Mouse (Mus musculus) small intestine, adult 2 months (tissue): ENCODE results near the gene Cfap36. TPM values are rescaled to one million over a fixed set of nuclear protein-coding genes. Genes with fewer than 3 reads are reported as not detected.

Experiments
- H3K27ac ChIP-seq: fragments of 200-500 bp; 2 replicates; pipeline ENCODE4 v1.5.1; 2012; ENCODE audit warnings: low read depth, low read length, control low read depth, inconsistent platforms; ENCODE audit not compliant: insufficient read depth
- H3K27me3 ChIP-seq: fragments of 200-500 bp; 2 replicates; pipeline ENCODE4 v1.6.1; 2012; ENCODE audit warnings: mild to moderate bottlenecking, moderate library complexity, low read length, inconsistent platforms; ENCODE audit not compliant: control insufficient read depth, insufficient read depth
- H3K36me3 ChIP-seq: fragments of 200-500 bp; 2 replicates; pipeline ENCODE4 v1.6.1; 2012; ENCODE audit warnings: mild to moderate bottlenecking, low read length, control low read depth, inconsistent platforms; ENCODE audit not compliant: control insufficient read depth, insufficient read depth
- H3K4me1 ChIP-seq: fragments of 200-500 bp; 2 replicates; pipeline ENCODE4 v1.6.1; 2012; ENCODE audit warnings: low read length, inconsistent platforms, mixed read lengths; ENCODE audit not compliant: control insufficient read depth, insufficient read depth, insufficient read length
- H3K4me3 ChIP-seq: fragments of 200-500 bp; 2 replicates; pipeline ENCODE4 v1.5.1; 2012; ENCODE audit warnings: low read depth, mild to moderate bottlenecking, control low read depth, inconsistent platforms, low read length, moderate library complexity
- CTCF ChIP-seq: fragments of 200-500 bp; IDR thresholded peaks from 2 replicates; pipeline ENCODE4 v1.5.1; 2012; ENCODE audit warnings: low read depth, mild to moderate bottlenecking, control low read depth, inconsistent platforms, low read length, moderate library complexity, mixed read lengths; ENCODE audit not compliant: insufficient replicate concordance, insufficient read length; ENCODE audit errors: extremely low read depth
- POLR2A ChIP-seq: fragments of 200-500 bp; IDR thresholded peaks from 2 replicates; pipeline ENCODE4 v1.6.1; 2012; ENCODE audit warnings: low read depth, mild to moderate bottlenecking, control low read depth, inconsistent platforms, low read length, moderate library complexity
- WGBS: fragments of 180-500 bp; shearing (Covaris S2); methylation state at CpG from one replicate; pipeline ENCODE4 v1.1.7; 2018; 5-methylcytosine and 5-hydroxymethylcytosine counted together
- polyA plus RNA-seq: library from polyadenylated mRNA; depleted of rRNA; stranded (reverse); fragments of >200 nt; gene quantifications from 2 replicates; pipeline ENCODE4 v1.2.3, GENCODE M21; 2012

Cfap36 gene
- polyA plus RNA-seq, 1 experiment = 0.33 TPM

DNA sequence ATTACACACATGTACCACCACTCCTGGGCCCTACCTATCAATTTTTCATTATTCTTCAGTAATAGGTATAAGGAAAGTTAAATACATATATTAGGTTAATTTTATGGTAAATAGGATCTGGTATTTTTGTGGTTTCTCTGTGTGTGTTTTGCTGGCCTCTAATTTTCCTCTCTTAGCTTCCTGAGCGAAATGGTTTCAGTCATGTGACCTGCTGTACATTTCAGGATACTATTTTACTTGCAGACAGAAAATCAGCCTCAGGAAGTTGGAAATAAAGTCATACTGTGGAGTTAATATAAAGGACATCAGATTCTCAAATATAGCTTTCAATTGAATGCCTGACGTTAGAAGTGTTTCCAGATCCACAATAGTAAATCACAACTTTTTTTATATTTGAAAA, 58.2 kb downstream of the Cfap36 start:
- H3K4me3 ChIP-seq = no peak overlapping the region
- no peak overlapping the region for H3K27ac ChIP-seq
- H3K4me1 ChIP-seq = no peaks in the 10 kb centered on the region
- TF ChIP-seq POLR2A = no peak
- WGBS = 80% methylated on average over 2 of the region's 2 CpGs
- H3K36me3 ChIP-seq = peaks cover 34% of the 10 kb centered on the region
- no peaks in the 10 kb centered on the region for H3K27me3 ChIP-seq

DNA sequence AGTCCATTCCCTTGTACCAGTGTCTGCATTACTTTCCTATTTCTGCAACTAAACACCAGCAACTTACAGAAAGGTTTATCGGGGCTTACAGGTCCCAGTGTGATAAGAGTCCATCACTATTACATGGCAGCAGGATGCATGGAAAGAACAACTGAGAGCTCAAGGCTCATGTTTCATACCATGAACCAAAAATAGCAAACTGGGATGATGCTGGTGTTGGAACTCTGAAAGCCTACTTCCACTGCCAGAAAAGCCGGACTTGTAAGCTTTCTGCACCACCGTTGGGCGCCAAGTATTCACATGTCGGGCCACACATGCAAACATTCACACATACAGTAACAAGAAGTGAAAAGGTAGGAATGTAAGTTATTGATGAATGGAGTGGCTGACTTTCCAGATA, 65.5 kb downstream of the Cfap36 start:
- no peaks in the 10 kb centered on the region for H3K27me3 ChIP-seq
- 90% methylated on average over 5 of the region's 5 CpGs for WGBS
- H3K4me1 ChIP-seq = no peaks in the 10 kb centered on the region
- H3K27ac ChIP-seq = no peak overlapping the region
- no peak overlapping the region for H3K4me3 ChIP-seq
- H3K36me3 ChIP-seq = peaks cover 31% of the 10 kb centered on the region
- TF ChIP-seq CTCF (no peak), POLR2A (no peak)

DNA sequence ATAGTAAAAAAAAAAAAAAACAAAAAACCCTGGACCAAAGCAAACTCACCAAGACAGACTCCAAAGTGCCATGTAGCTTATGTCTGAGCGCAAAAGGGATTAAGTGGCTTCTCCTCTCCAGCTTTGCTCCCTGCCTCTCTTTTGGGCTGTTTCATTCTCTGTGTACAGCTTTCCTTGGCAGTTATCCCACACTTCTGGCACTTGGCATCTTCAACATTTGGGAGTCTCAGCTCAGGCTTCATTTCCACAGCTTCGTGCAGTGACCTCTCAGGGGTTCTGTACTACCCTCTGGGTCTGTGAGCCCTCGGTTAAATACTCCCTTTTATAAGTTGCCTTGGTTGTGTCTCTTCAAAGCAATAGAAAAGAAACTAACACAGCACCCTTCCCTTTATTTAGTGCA, 66.6 kb downstream of the Cfap36 start:
- Histone ChIP-seq H3K36me3 (peaks cover 24% of the 10 kb centered on the region), H3K4me1 (no peaks in the 10 kb centered on the region), H3K27ac (no peak overlapping the region), H3K27me3 (no peaks in the 10 kb centered on the region), H3K4me3 (no peak overlapping the region)
- 88% methylated on average over 3 of the region's 3 CpGs for WGBS
- TF ChIP-seq POLR2A (no peak), CTCF (no peak)

DNA sequence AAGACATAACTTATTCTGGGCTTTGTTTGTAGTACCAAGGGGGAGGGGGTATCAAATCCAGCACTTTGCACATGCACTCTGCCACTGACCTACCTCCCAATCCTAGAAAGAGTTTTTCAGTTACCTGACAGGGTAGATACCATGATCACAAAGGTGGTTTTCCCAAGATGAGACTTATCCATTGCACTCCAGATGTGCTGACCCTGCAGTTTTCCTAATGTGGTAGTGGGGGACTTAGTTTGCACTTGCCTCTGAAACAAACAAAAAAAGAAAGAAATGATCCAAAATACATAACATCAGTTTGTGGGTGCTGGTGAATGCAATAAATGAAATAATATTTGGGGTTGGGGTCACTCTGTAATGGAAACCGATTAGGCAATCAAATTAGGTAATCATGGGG, 67.9 kb downstream of the Cfap36 start:
- Histone ChIP-seq H3K27ac (no peak overlapping the region), H3K4me3 (no peak overlapping the region), H3K4me1 (no peaks in the 10 kb centered on the region), H3K36me3 (peaks cover 16% of the 10 kb centered on the region), H3K27me3 (no peaks in the 10 kb centered on the region)
- no peak for TF ChIP-seq POLR2A
- no peak for TF ChIP-seq CTCF
- 94% methylated on average over 1 of the region's 1 CpGs for WGBS

DNA sequence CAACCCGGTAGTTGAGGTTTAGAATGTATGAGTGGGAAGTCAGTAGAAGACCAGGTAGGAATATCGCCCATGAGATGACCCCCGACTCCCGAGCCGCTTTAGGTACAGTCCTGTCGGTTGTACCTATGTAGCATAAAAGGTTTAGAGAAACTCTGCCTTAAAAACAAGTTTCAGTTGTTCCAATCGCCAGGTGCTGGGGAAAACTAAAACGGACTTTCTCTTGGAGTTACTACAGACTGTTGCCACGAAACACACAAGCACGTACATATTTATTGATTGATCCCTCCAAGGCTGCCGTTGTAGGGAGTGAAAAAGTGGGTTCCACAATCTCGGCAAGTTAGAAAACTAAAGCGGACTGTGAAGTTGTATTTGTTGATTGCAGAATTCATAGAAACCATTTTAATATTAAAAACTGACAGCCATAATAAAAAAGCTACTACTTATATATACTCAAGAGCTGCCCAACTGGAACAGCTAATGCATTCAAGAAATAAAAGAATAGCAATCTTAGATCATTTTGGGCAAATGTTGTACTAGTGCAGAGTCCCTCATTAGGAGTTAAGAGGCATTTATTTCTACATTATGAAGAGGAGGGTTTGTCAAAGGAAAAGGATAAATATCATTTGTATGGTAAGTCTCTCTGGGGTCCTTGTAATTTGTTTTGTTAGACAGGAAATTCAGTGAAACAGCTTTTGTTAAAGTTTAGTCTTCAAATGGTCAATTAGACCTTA, 73.3 kb downstream of the Cfap36 start:
- TF ChIP-seq CTCF (no peak), POLR2A (no peak)
- peak overlapping the region; percentile 80 for H3K4me3 ChIP-seq
- no peaks in the 10 kb centered on the region for H3K27me3 ChIP-seq
- H3K36me3 ChIP-seq = no peaks in the 10 kb centered on the region
- peaks cover 4% of the 10 kb centered on the region; the same call in 1 of the 2 replicates for H3K4me1 ChIP-seq
- H3K27ac ChIP-seq = no peak overlapping the region
- WGBS = 1% methylated on average over 13 of the region's 13 CpGs

DNA sequence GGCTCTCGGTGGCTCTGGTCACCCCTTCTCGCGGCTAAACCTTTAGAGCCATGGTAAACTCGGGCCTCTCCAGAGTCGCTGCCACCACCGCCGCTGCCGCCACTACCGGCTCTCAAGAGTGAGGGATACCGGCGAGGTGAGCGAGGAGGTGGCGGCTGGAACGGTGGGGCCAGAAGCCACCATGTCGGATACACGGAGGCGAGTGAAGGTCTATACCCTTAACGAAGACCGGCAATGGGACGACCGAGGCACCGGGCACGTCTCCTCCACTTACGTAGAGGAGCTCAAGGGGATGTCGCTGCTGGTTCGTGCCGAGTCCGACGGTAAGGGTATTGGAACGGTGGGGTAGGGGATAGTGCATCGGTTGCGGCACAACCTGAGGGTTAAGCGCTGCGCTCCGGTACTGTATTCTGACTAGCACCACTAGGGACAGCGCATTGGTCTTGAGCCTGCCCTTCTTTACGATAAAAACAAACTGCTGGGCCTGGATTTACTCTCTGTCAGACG, 74.0 kb downstream of the Cfap36 start:
- H3K4me1 ChIP-seq = peaks cover 4% of the 10 kb centered on the region; the same call in 1 of the 2 replicates
- peak overlapping the region; percentile 92 for H3K27ac ChIP-seq
- under 1% methylated on average over 38 of the region's 38 CpGs for WGBS
- TF ChIP-seq CTCF = peak; percentile 54; the same call in 1 of the 2 replicates
- peak; percentile 33; the same call in 1 of the 2 replicates for TF ChIP-seq POLR2A
- H3K36me3 ChIP-seq = no peaks in the 10 kb centered on the region
- H3K4me3 ChIP-seq = peak overlapping the region; percentile 80
- H3K27me3 ChIP-seq = no peaks in the 10 kb centered on the region

DNA sequence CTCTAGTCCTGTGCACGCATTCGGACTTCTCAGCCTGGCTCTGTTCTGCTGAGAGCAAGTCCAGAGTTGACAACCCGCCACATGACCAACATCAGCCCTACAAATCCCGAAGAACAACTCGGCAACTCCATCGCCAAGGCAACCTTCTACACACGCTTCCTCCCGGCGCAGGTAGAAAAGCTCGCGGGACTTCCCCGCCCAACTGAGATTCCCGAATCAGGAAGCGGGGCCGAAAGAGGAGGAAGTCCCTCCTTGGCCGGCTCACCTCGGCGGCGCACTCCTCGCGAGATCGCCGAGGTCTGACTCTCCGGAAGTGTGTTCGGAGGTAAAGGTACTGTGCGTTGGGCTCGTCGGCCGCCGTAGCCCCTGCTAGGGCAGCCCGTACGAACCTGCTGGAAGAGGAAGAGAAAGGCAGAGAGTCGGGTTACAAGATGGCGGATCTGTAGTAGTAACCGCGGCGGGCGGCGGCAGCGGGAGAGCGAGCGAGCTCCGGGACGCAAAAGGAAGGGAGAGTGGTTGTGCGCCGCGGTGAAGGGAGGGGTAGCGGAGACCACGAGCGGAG, 74.6 kb downstream of the Cfap36 start, which contains the start of gene Ppp4r3b:
Ppp4r3b (plus strand) TSS at position 328 of the 562 bp plus-strand sequence.
- H3K36me3 ChIP-seq = no peaks in the 10 kb centered on the region
- TF ChIP-seq CTCF (peak; percentile 0; the same call in 1 of the 2 replicates), POLR2A (peak; percentile 78)
- WGBS = under 1% methylated on average over 50 of the region's 50 CpGs
- peak within 1 kb of the TSS; percentile 92 for H3K27ac ChIP-seq
- H3K4me1 ChIP-seq = peaks cover 4% of the 10 kb centered on the region; the same call in 1 of the 2 replicates
- H3K4me3 ChIP-seq = peak within 1 kb of the TSS; percentile 80
- H3K27me3 ChIP-seq = no peaks in the 10 kb centered on the region
